Mouse (Mus musculus) layer of hippocampus, postnatal 14 days (tissue): Measurements from ENCODE around the gene Ptbp1. TPM values are rescaled to one million over a fixed set of nuclear protein-coding genes. Genes with fewer than 3 reads are reported as not detected.

Source experiments
- DNase-seq, 2 experiments: peaks; one replicate each; pipeline ENCODE4 v3.0.0; 2021 to 2022; ENCODE audit warnings: low spot score in 2 of 2, mixed read lengths in 1 of 2
- total RNA-seq, 2 experiments: library from RNA; stranded (reverse); gene quantifications; 2 replicates each; pipeline ENCODE4 v1.2.3; 2021

The Ptbp1 gene
- total RNA-seq, 2 experiments from 2014 or later: 62.9 to 70.2 TPM

DNA sequence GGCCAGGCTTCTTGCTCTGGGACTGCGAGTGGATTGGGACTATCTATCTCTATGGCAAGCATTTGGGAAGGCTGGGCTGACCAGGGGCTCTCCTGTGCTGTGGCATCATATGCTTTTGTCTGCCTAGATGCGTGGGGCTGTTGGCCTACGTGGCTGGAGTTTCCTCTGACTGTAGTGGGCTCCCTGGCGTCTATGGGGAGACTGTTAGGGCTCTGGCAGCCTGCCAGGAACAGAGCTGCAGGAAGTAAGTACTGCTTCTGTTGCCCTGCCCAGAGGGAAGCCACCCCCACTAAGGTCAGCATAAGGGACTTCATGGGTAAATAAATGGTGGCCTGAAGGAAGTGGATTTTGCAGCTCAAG is 3.2 kb downstream of the Ptbp1 start:
- DNase-seq: peak in 1 of 2 experiments; percentile 67

DNA sequence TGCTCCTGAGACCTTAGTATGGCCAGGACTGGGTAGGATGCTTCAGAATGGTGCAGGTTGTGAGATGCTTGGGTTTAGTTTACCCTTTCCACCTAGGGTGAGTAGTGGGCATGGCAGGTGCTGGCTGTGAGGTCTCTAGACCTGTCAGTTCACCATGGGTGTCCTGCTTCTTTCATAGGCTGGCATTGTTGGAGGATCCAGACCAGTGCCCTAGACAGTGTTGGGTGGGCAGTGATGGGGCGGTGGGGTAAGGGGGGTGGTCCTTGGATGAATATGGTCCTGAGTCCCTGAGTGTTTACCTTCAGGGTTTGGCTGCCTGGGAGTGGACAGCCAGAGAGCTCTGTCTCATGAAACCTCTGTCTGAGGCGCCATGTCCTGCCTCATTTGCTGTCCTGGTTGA is 3.7 kb downstream of the Ptbp1 start:
- no peak for DNase-seq

DNA sequence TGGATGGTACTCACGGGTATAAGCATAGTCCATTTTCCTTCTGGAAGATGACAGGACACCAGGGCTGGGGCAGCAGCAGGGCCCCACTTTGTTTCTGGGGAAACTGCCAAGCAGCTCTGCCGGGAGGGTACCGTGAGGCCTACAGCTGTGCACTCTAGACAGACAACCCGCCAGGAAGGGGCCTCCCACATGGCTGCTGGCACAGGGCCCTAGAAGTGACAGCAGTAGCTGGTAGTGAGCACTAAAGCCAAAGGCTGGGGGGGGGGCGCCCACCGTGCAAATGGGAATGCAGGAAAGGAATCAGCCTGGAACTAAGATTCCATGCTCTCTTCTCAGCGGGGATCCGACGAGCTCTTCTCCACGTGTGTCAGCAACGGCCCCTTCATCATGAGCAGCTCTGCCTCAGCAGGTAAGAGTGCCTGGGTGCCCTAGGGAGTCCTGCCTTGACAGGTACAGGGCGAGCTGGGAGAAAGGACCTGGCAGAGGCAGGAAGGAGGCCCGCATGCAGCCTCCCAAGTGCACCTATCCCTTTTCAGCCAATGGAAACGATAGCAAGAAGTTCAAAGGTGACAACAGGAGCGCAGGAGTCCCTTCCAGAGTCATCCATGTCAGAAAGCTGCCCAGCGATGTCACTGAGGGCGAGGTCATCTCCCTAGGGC is 4.3 kb downstream of the Ptbp1 start:
- peak in 1 of 2 experiments; percentile 81 for DNase-seq

DNA sequence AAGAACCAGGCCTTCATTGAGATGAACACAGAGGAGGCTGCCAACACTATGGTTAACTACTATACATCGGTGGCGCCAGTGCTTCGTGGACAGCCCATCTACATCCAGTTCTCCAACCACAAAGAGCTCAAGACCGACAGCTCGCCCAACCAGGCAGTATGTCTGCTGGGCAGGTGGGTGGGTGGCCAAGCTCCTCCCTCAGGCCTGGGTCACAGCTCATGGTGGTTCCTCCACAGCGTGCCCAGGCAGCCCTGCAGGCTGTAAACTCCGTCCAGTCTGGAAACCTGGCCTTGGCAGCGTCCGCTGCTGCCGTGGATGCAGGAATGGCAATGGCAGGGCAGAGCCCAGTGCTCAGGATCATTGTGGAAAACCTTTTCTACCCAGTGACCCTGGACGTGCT is 4.9 kb downstream of the Ptbp1 start:
- DNase-seq: no peak

DNA sequence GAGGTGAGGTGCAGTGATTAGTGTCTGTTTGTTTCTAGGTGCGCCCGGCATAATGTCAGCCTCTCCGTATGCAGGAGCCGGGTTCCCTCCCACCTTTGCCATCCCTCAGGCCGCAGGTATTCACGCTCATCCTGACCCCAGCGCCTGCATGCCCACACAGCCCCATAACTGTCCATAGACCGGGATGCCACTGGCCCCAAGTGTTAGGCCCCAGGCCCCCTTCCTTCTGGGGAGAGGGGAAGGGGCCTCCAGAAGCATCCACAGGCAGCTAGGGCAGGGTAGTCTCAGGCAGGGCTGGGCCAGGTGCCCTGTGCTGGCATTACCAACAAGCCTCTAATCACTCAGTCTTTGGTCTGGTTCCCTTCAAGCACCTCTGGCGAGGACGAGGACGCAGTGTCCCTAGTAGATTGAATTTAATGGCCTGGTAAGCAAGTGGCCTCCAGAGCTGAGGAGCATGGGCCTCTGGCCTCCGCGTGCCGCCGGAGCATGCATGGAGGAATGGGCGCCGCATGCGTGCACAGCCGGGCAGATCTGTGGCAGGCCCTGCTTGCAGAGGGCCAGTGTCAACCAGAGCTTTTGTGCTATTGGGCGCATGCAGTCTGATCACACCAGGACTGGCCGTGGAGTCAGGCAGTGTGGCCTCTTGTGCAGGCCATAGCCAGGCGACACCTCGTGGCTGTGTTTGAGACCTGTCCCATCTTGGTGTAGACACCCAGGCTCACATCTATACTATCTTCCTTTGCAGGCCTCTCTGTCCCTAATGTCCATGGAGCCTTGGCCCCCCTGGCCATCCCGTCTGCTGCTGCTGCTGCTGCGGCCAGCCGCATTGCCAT is 6.1 kb downstream of the Ptbp1 start:
- no peak for DNase-seq

DNA sequence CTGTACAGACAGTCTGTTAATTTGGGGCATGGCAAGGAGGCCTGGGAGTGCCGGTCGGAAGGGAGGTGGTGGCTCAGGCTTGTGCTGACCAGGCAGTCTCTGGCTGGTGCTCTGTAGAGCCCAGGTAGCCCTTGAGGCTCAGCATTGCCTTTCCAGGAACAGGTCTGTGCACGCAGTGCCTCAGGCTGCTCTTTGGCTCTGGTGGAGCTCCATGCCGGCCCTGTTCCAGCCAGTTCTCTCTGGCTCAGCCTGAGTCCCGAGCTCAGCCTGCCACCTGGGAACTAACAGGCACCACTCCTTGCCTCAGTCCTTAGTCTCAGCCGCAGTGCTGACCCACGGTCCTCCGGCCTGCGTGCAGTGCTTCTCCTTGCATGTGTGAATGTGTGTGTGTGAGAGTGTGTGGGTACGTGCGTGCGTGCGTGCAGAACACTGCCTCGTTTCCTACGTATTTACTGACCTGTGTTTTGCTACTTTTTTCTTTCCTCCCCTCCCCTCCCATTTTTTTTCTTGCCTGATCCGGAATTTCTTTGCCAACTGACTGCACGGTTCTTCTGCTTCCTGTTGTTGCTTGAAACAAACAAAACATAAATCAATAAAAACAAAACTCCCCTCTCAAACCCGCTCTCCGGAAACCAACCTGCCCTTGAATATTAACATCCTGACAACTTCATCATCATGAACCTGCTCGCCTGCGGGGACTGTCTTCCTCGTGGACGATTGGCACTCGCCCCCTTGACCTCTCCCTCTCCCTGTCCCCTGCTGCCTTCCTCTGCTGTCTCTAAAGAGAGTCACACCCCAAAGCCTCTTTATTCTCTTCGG is 7.2 kb downstream of the Ptbp1 start:
- DNase-seq: no peak

DNA sequence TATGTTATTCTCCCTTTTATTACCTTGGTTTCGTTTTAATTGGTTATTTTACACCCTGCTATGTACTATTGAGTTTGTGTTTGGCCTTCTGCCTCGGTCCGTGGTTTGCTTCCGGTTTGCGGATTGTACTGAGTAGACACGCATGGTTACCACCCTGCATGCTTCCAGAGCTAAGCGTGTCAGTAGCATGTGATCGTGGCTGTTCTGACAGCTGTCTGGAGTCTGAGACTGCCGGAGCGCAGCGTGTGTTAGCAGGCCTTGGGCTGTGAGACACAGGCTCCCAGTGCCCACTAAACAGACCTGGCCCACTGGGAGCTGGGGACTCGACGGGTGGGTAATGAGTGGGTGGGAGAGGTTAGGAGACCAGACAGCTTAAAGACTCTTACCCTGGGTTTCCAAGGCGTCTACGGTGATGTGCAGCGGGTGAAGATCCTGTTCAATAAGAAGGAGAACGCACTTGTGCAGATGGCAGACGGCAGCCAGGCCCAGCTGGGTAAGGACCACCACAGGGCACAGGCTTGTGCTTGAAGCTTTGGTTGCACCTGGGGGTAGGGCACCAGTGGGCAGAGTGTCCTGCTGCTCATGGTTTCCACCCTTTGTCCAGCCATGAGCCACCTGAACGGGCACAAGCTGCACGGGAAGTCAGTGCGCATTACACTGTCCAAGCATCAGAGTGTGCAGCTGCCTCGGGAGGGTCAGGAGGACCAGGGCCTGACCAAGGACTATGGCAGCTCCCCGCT is 8.0 kb downstream of the Ptbp1 start:
- no peak for DNase-seq

DNA sequence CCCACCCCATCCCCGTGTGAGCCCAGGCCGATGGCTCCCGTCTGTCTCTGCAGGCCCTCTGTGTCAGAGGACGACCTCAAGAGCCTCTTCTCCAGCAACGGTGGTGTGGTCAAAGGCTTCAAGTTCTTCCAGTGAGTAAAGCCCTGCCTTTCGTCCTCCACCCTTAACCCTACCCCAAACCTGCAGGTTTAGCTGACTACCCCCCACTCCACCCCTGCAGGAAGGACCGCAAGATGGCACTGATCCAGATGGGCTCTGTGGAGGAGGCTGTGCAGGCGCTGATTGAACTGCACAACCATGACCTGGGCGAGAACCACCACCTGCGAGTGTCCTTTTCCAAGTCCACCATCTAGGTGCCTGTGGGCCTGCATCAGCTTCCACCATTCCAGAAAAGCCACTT is 8.7 kb downstream of the Ptbp1 start:
- DNase-seq: no peak

DNA sequence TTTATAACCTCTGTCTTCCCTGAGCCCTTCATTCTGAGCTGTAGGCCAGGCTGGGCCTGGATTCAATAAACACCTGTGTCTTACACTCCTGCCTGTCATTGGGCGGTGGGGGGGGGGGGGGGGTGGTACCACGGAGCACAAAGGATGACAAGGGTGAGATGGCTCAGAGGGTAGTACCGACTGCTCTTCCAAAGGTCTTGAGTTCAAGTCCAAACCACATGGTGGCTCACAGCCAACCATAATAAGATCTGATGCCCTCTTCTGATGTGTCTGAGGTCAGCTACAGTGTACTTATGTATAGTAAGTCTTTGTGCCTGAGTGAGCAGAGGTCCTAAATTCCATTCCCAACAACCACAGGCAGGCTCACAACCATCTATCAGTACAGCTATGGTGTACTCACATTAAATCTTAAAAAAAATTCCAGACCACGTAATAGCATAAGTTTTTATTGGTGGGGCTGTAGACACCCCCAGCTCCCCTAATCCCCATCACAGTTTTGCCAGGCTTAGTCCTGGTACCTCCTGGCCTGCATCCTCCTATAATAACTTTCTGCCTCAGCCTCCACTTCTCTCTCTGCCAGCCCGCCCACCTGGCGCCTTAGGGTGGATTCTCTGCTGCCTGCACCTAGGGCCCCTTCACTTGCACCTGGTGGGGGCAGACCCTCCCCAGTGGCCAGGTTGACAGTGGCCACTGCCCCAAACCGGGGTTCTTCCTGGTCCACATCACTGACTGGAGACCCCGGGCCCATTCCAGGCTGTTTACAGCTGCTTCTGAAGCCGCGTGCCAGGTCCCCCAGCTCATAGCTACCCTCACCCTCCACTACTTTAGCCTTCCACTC is 10.3 kb downstream of the Ptbp1 start:
- DNase-seq: no peak

DNA sequence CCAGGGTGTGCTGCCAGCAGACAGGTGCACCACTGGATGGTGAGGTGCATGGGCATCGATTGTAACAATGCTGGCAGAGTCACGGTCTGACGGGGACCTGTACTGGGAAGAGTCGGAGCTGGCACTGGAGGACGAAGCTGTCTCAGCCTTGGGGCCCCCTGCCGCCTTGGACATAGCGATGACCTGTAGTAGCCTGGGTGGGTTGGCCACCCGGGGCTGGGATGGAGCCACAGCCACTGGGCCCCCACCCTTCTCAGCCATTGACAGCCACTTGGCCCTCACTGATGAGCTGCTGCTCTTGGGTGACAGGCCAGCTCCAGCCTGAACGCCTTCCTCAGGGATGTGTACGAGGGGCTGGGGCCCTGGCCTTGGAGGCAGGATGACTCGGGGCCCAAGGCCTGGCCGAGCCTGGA is 11.0 kb downstream of the Ptbp1 start:
- no peak for DNase-seq

DNA sequence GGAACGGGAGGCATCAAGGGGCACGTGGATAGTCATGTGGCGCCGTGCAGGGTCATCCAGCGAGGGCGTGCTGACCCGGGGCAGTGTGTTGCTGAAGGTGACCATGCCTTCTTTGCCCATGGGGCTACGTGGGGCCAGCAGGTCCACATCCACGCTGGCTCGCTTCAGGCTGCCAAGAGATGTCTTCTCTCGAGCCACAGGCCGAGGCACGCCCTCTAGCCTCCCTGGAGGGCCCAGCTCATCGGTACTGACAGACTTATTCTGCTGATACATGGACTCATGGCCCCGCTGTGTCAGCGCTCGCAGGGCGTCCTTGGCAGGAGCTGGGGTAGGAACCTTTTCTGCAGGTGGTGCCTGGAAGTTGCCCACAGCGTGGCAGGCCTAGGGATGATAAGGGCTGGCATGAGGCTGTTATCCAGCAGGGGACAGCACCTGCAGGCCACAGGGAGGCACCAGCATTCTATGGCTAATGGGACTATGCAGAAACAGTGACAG is 11.6 kb downstream of the Ptbp1 start:
- DNase-seq: no peak

DNA sequence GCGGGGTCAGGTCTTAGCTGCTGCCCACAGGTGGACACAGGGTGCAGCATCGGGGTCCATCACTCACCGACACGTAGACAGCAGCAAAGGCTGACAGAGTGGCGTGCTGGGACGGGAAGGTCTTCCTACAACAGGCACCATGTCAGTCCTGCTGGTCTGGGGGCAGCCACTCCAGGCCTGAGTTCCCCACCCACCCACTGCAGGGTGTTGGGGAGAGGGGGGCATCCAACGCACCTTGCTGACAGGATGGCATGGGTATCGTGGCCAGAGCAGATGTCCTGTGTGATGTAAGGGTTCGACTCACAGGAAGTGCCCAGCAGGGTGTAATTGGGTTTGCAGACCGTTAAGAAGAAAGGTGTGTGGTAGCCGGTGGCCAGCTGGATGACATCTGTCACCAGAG is 12.4 kb downstream of the Ptbp1 start:
- no peak for DNase-seq

DNA sequence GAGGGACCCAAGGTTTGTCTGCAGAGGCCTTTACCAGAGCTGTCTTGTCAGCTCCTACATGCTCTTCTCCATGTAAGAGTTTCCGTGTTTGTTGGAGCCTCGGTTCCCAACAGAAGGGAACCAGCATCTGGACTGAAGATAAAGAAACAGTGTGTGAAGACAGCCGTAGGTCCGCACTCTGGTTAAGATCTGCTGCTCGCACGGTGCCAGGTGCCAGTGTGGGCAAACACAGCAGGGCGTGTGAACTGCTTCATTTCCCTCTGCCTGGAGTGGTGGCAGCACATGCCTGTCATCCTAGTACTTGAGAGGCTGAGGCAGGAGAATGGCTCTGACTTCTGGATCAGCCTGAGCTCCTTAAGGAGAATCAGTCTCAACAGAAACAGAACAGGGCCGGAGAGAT is 17.6 kb downstream of the Ptbp1 start:
- DNase-seq: no peak

DNA sequence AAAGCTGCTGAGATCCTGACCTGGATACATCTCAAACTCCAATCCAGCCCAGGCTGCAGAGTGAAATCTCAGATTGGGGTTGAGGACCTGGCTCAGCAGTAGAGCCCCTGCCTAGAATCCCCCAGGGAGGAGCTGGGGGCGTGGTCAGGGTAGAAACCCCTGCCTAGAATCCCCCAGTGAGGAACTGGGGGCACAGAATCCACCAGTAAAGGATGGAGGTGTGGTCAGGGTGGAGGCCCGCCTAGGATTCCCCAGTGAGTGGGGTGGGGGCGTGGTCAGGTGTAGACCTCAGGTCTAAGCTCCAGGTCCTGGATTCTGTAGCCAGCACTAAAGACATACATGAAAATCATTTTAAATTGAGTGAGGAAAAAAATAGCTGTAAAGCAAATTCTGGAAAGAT is 18.6 kb downstream of the Ptbp1 start:
- DNase-seq: no peak

DNA sequence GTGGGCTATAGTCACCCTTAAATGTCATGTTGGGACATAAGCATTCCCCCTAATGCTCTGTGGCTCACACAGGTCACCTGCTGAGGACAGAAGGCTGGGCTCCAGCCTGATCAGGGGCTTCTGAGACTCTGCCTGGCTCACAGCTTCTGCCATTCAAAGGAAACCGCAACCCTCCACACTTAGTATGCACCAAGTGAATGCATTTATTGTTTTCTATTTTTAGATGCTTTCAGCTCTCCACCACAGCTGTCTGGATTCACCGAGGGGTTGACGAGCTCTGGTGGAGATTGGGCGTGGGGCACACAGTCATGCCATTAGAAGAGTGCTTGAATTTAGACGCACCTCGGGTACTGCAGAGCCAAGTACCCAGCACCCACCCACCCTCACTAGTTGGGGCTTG is 19.1 kb downstream of the Ptbp1 start:
- no peak for DNase-seq

DNA sequence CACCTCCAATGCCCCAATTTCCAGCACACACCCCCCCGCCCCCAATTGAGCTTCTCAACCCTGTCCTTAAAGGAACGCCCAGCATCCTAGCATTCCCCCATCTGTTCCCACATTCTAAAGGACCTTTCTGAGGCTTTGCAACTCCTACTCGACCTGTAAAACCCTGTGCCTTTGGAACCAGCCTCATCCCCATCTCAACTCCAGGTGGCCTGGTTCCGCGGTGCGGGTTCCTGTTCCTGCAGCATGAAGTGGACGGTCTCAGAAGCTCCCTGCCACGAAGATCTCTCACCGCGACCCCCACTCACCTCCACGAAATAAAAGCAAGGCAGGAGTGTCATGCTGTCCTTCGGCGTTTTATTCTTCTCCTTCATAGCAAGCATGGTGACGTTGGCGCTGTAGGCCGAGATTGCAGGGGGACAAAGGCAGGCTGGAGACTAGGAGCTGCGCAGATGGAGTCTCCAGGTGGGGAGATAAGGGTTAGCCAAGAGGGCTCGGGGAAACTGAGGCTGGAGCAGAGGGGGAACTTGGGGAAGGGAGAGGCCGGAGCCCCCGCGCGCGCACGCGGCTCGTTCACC is 19.6 kb downstream of the Ptbp1 start:
- no peak for DNase-seq

DNA sequence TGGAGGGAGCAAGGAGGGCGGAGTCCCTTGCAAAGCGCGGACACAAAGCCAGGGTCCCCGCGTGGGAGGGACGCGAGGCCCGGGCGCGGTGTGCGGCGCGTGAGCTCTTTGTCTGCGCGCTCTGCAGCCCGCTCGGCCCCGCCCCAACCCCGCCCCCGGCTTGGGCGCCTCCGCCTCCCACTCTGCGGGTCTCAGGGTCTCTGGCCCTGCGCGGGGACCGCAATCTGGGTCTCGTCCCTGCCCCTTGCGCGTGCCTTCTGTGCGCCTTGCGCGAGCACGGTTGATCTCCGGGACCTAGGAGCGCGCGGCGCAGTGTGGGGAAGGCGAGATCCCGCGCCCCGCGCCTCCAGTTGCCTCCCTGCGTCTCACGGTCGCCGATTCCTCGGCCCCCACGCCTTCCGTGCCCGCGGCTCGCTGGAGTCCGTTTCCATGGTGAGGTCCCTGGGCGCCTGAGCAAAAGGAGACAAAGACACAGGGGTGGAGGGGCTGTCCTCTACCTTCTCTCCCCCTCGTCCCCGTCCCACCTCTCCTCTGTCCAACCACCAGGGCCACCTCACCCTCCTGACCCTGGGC is 20.1 kb downstream of the Ptbp1 start, which contains the start of the genes Prtn3 and Plppr3:
Gene Prtn3, plus strand, starts transcription at position 187 of the 573 bp plus-strand sequence.
Gene Plppr3, minus strand, starts transcription at position 345 of the 573 bp plus-strand sequence.
- DNase-seq: no peak

DNA sequence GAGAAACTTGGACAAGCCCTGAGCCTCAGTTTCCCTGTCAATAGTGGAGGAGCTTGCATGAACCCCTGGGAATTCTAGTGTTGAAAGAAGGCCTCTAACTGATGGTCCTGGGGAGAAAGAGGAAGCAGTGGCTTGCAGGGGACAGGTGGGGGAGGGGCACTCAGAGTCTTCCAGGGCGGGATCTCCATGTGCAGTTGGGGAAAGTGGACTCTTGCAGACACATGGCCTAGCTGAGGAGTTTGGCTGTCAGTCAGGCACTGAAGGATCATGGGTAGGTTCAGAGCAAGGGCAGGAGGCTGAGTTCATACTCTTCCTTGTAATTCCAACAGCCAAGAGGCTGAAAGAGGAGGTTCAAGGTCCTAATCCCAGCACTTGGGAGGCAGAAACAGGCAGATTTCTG is 22.9 kb downstream of the Ptbp1 start:
- DNase-seq: no peak

DNA sequence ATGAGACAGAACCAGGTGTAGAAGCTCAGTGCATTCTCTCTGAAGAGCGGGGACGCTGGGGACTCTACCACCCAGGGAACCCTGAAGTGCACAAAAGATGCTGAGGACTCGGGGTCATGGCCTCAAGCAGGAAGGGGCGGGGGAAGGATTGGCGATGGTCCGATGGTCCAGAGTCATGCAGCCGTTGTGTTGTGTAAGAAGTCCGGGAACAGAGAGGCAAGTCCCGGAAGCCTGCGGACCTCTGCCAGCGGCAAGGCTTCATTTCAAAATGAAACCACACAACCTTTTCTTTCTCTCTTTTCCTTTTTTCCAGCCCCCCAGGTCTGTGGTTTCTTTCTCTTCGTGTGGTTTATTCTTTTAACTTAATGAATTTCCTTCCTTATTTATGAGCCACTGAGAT is 23.5 kb downstream of the Ptbp1 start:
- no peak for DNase-seq
